Mouse (Mus musculus) left cerebral cortex, postnatal 10 days (tissue): ENCODE measurements around the gene Dolpp1. TPM values are rescaled to one million over a fixed set of nuclear protein-coding genes. Genes with fewer than 3 reads are reported as not detected.

ENCODE experiments used
- DNase-seq, 2 experiments: peaks; one replicate each; pipeline ENCODE4 v3.0.0; 2021 to 2022; ENCODE audit warnings: low spot score in 2 of 2, mixed read lengths in 1 of 2; ENCODE audit errors: extremely low spot score in 1 of 2
- intact Hi-C: fragments of 180-260 bp; cut with DNase I; formaldehyde crosslinking; loops from one replicate; pipeline ENCODE4 v1.15.1; 2025
- total RNA-seq, 2 experiments: library from RNA; stranded (reverse); gene quantifications; 2 replicates each; pipeline ENCODE4 v1.2.3; 2021

Gene Dolpp1
- total RNA-seq, 2 experiments from 2014 or later: 35.6 to 36.4 TPM

DNA sequence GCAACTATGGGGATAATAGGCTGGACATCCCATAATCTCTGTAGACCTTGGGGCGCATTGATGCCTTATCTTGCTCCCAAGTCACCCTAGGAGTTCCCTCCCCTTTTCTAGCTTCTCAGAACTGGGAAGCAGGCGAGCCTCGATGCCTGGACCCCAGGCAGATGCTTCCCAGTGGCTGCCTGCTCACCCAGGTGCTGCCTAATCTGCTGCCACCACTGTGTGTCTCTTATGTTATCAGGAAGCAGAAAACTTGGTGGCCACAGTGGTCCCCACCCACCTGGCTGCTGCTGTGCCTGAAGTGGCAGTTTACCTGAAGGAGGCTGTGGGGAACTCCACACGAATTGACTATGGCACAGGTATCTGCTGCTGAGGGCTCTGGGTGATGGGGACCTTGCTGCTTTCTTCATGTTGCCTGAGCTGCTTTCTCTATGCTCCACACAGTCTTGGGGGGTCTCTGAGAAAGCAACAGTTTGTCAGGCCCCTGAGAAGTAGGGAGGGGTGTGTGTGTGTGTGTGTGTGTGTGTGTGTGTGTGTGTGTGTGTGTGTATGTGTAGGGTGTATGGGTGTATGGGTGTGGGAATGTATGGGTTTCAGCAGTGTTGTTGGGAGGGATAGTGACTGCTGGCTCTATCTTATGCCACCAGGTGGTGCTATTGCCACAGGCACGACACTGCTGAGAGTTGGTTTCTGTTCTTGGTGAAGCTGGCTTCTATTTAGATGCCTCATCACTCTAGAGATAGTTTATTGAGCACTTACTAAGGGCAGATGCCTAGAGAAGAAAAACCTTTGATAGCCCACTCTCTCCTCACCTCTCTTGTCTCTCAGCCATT lies 43.5 kb downstream of the Dolpp1 start:
- intact Hi-C loops: no loop called here
- peak; percentile 69 to 73 for DNase-seq

DNA sequence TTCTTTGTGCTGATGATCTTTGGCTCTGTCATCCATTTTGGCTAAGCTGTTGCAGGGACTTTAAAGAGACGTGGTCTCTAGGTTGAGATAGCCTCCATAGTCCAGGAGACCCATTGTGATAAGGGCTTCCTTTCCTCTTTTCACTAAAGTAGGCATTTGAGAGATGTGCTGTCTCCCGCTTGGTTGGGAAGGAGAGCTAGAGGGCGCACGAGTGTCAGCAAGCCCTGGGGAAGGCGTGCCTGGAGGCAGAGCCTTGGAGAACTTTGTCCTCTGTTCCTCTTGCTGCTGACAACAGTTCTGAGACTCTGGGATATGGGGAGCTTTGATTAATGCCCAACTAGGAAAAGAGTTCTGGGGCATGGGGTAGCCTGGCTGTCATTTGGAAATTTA lies 44.1 kb downstream of the Dolpp1 start:
- DNase-seq: peak in 1 of 2 experiments; percentile 68
- intact Hi-C loops: no loop called here

DNA sequence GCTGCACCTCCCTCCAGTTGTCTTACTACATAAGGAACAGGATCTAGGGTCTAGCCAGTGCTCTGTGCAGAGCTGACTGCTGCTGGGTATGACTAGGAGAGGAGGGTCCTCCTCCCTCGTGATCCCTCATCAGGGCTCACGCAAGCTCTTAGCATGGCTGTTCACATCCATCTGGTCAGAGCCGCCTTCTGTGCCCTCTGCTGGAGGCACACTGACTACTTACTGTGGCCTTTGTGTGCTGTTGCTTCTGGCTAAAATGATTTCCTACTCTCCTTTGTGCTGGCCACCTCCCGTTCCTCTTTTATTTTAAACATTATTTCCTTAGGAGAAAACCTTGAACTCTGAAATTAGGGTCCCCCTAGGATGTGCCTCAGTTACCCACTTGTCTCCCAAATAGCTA lies 44.8 kb downstream of the Dolpp1 start:
- intact Hi-C loops: no loop called here
- no peak for DNase-seq

DNA sequence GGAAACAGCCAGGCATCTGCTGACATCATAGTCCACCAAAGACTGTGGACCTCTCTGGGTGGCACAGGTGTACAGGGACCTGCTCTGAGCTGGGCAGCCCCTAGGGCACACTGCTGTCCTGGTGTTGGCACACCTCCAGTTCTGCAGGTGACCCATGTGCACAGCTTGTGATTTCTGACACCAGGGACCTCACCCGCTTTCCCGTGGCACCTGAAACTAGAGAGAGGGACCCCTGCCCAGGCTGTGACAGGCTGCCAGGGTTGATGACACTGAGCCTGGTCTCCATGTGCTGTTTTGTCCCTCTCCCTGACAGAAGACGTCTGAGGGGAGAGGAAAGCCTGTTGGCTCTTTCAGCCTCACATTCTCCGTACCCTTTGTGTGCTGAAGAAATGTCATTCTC lies 45.7 kb downstream of the Dolpp1 start:
- DNase-seq: peak in 1 of 2 experiments; percentile 40
- intact Hi-C loops: no loop called here

DNA sequence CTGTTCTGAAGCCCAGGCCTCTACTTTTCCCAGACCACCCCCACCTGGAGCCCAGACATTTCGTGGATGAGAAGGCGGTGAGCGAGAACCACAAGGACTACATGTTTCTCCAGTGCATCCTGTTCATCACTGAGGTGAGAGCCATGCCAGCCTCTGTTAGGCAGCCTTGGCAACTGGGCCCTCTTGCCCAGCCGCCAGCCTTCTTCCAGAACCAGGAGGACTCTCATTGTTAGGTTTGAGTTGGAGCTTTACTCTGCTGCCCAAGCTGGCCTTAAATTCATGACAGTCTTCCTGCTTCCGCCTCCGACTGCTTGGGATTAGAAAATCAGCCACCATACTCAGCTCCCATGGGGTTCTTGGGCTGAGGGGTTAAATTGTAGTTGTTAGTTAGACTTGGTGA lies 47.6 kb downstream of the Dolpp1 start:
- intact Hi-C loops: loop anchor here (2.0 to 5.0 kb wide), 2 partner anchors 355 to 493 kb away; no protein-coding TSS in a partner anchor
- DNase-seq: no peak

DNA sequence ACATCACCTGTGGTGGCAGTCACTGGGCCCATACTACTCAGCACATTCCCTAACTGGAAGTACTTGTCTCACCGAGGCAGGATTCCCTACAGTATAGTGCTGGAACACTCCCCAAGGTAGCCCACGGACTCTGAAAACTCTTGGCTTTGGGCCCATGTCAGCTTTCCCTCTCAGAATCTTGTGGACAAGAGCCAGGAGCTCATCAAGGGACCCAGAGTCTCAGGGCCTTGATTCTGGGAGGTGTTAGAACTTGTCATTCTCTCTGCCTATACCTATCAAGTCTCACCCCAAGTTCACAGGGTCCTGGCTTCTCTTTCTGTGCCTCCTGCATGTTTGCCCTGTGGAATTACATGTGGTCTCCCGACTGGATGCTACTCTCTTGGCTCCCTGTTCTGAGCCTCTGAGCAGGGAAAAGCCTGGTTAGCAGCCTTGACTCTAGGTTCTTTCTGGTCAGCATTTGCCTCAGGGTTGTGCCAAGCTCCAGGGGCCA lies 48.2 kb downstream of the Dolpp1 start:
- intact Hi-C loops: loop anchor here (2.0 to 5.0 kb wide), 2 partner anchors 355 to 492 kb away; no protein-coding TSS in a partner anchor
- peak in 1 of 2 experiments; percentile 52 for DNase-seq

DNA sequence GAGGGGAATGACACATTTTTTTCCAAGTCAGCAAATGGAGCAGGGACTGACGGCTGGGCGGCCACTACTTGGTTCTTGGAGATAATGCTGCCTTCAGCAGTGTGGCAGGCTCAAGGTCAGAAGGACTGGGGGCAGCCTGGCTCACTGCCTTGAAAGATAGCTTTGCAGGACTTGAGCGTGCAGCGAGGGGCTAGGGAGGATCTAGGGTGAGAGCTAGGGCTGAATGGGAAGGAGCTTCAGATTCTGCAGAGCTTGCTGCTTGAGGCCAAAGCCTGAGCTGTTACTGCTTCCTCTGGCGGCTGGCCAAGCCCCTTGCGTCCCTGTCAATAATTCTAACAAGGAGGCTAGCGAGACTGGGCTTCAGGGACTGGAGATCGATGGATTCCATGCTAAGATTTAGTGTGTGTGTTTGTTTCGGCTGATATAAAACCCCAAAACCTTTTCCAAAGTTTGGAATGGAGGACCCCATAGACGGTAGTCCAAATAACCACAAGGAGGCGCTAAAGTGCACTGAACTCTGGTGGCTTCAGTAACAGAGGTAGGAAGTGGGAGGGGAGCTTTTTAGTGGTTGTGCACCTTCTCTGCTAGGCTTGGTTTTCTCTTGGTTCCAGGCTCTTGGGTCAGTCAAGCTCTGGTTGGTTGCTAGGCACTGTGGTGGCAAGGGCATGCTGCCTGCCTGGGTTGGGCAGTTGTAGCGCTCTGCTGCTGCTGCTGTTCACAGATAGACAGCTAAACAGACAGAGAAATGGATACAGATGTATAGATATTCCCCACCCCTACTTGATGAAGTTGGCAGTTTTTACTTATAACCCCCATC lies 48.9 kb downstream of the Dolpp1 start:
- peak; percentile 73 to 82 for DNase-seq
- intact Hi-C loops: loop anchor here (2.0 to 5.0 kb wide), 2 partner anchors 354 to 491 kb away; no protein-coding TSS in a partner anchor

DNA sequence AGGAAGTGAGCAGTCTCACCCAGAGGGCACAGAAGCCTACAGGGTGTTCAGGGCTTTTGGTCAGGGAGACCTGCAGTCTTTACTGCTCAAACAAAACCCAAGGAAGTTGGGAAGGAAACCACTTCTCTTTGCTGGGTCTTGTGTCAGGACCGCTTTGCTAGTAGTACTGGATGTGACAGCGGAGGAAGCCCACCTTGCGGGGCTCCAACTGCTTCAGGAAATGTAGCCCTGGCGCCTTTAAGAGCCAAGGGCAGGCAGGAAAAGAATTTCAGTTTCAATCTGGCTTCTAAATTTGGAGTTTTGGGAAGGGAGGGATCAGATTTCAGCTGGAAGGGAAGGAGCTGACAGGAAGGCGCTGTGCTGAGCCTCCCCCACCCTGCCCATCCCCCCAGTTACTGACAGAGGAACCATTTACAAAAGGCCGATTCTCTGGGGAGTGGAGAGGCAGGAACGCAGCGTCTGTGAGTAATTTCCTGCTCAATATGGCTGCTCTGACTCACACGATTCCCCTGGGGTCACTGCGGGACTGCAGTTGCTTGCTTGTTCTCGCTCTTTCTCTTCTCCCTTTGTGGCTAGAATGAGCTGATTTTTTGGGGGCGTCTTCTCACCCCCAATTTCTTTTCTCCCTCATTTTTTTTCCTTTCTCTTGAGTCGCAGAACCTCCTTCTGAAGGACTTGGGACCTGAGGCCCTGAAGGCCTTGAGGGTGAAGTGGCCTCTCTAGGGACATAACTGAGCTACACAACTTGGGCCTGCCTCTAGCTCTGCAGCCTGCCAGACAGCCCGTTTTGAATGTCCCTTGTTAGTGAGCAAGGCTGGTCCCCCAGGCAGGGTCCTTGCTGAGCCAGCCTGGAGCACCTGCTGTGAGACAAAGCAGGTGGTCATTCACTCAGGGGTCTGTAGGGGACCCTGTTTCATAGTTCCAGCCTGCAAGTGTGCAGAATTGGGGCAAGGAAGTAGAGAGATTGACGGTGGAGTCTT lies 49.8 kb downstream of the Dolpp1 start:
- peak; percentile 74 to 88 for DNase-seq
- intact Hi-C loops: loop anchor here (2.0 to 5.0 kb wide), 2 partner anchors 353 to 490 kb away; no protein-coding TSS in a partner anchor

DNA sequence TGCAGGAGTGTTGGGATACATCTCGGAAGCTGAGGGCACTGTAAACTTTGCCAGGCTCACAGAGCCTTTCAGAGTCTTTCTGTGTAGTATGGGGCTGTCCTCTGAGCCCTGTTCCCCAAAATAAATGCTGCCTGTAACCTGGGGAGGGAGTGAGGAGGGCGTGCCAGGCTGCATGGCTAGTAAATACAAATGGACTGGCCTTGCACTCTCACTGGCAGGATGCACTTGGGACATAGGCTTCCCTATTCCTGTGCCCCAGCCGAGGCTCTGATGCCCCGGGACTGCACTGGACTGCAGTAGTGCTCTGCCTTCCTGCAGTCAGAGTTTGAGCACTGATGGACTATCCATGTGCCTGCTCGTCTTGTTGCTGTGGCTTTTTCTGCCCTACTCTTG lies 50.4 kb downstream of the Dolpp1 start:
- no peak for DNase-seq
- intact Hi-C loops: loop anchor here (5.0 kb wide), 1 partner anchor 490 kb away; no protein-coding TSS in a partner anchor

DNA sequence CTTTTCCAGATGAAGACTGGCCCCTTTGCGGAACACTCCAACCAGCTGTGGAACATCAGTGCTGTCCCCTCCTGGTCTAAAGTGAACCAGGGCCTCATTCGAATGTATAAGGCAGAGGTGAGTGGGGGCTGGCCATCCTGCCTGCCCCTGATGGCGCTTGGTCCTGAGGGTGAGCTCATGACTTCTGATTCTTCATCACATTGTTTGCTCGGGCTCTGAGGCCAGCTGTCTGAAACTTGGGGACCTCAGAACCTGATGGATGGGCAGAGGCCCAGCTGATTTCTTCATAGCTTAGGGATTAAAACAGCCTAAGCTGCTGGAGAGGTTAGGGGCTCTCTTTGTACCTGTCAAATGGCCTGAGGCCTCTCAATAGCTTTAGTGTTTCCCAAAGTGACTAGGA lies 51.2 kb downstream of the Dolpp1 start:
- no peak for DNase-seq
- intact Hi-C loops: loop anchor here (5.0 kb wide), 1 partner anchor 489 kb away; no protein-coding TSS in a partner anchor

DNA sequence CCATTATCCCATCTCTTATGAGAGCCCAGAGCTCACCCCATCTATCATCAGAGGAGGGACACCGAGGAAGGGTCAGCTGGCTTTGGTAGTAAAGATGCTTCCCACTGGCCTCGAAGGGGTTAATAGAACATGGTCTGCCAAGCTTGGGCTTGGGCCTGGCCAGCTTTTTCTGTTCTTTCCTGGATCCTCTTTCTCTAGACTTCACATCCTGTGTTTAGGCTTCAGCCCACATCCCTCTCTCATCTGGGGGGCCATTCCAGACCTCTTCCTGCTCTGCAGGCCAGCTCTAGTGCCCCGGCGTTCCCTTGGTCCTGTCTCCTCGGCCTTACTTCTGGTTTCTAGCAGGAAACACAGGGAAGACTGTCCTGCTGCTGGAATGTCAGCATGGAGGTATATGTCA lies 52.0 kb downstream of the Dolpp1 start:
- intact Hi-C loops: loop anchor here (5.0 kb wide), 1 partner anchor 488 kb away; no protein-coding TSS in a partner anchor
- DNase-seq: no peak

DNA sequence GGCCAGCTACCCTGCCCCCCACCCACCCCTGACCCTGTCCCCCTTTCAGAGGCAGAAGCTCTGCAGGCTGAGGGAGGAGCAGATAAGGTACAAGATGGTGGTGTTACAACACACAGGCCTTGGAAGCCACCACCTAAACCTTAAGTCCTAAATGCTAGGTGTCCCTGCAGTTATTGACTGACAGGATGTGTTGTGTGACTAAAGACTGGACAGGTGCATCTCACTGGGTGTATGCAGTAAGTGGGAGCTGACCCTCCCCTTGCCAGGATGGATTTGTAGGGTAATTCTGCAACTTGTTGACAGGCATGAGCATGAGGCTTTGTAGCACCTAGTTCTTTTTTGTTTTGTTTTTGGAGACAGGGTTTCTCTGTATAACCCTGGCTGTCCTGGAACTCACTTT lies 52.4 kb downstream of the Dolpp1 start:
- intact Hi-C loops: loop anchor here (5.0 kb wide), 1 partner anchor 488 kb away; no protein-coding TSS in a partner anchor
- no peak for DNase-seq

DNA sequence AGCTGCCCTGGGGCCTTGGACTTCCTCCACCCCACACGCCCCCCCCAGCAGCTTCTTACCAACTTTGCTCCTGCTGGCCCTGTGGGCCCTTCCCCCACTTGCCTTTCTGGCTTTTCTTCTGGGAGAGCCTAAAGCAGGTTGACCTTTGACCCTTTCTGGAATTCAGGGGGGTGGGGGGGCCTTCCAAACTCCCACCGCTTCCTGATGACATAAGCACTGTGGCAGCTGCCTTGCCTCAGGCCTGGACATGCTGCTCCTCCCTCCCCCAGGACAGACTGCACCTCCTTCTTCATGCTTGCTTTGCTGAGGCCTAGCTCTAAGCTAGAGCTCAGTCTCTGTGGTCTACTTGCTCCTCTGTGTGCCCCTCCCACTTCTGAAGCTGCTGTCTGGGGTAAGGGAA lies 53.3 kb downstream of the Dolpp1 start:
- intact Hi-C loops: no loop called here
- peak in 1 of 2 experiments; percentile 62 for DNase-seq

DNA sequence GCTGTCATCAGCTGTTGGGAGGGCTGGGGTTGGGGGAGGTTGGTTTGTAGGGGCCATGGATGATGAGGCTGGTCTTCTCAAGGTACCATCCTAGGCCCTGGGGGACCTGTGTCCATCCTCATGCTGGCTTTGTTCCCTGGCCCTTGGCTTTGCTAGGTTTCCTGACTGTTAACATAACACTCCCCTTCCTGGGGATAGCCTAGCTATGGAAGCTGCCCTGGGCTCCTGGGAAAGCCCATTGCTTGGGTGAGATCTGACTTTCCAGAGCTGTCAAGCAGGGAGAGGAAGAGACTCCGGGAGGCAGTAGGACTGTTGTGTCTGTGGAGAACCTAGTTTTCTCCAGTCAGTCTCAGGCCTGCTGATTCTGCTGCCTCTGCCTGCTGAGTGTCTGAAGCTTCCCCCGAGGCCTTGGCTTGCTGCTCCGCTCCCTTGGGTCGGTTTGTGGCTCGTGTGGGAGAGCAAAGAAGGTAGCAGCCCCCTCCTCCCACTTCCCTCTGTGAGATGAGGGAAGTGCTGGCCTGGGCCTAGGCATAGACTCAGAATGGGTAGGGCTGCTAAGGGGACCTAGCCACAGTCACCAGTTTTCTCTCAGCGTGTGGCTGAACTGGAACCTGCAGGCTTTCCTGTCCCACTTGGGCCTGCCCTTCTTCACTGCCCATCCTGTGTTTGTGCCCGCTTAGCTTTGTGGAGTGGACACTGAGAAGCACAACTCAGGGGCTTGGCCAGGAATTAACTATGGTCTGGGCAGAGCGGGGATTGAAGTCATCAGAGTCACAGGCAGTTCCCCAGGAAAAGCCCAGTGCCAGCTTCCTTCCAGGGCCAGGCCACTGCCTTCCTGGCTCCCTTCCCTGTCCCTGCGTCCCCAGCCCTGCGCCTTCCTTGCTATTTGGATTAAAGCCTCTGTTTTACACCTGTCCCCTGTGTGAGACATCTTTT lies 55.1 kb downstream of the Dolpp1 start:
- no peak for DNase-seq
- intact Hi-C loops: no loop called here

DNA sequence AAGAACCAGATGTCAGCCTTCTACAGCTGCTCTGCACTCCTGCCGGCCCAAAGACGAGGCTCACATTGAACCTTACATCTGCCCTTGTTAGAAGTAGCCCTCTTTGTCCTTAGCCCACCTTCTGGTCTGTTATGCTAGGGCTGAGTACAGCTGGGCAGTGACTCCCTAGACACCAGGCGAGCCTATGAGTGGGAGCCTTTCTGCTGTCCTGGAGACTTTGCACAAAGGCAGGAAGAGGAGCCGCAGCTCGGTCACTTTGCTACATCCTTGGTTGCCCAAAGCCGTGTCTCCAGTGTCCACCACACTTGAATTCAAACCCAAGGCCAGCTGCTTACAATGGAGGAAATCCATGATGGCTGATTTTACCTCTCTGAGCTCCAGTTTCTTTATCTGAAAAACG lies 56.3 kb downstream of the Dolpp1 start:
- no peak for DNase-seq
- intact Hi-C loops: no loop called here
